Mouse (Mus musculus): Measurements from ENCODE around the gene Lrrc4b. TPM values are rescaled to one million over a fixed set of nuclear protein-coding genes. Genes with fewer than 3 reads are reported as not detected.

Gene Lrrc4b
- polyA plus RNA-seq (2017; shearing (Covaris generic)) = not detected

GRCm38 (mm10) chr7:44428968-44429521, at the start of gene Lrrc4b:
TSS of gene Lrrc4b (plus strand) at chr7:44429018.

GRCm38 (mm10) chr7:44383980-44384715, 44.7 kb upstream of the Lrrc4b start, which contains the start of gene Syt3:
TSS of gene Syt3 (plus strand) at chr7:44384102.

GRCm38 (mm10) chr7:44385720-44386119, 43.1 kb upstream of the Lrrc4b start, which contains the start of gene 1700008O03Rik:
TSS of gene 1700008O03Rik (minus strand) at chr7:44385820.

GRCm38 (mm10) chr7:44465111-44465510, 36.3 kb downstream of the Lrrc4b start, which contains the start of gene Aspdh:
TSS of gene Aspdh (plus strand) at chr7:44465391.

GRCm38 (mm10) chr7:44467811-44468411, 39.1 kb downstream of the Lrrc4b start, which contains the start of gene Josd2:
TSS of gene Josd2 (plus strand) at chr7:44467980.

GRCm38 (mm10) chr7:44495992-44496770, 67.4 kb downstream of the Lrrc4b start, which contains the start of the genes Emc10 and Fam71e1:
TSS of gene Emc10 (minus strand) at chr7:44496529.
TSS of gene Fam71e1 (plus strand) at chr7:44496581.

Other genes starting within 250 kb of the Lrrc4b start
- not detected for gene Klk1b24, start 240.8 kb upstream of the Lrrc4b start, polyA plus RNA-seq (2017; shearing (Covaris generic))
- not detected for gene Klk1b3, start 230.8 kb upstream of the Lrrc4b start, polyA plus RNA-seq (2017; shearing (Covaris generic))
- not detected for gene Klk1b4, start 221.6 kb upstream of the Lrrc4b start, polyA plus RNA-seq (2017; shearing (Covaris generic))
- not detected for gene Klk1b5, start 213.1 kb upstream of the Lrrc4b start, polyA plus RNA-seq (2017; shearing (Covaris generic))
- gene Klk1, start 203.7 kb upstream of the Lrrc4b start, polyA plus RNA-seq (2017; shearing (Covaris generic)) = not detected
- not detected for gene Gm36864, start 192.8 kb upstream of the Lrrc4b start, polyA plus RNA-seq (2017; shearing (Covaris generic))
- gene 1700028J19Rik, start 182.3 kb upstream of the Lrrc4b start, polyA plus RNA-seq (2017; shearing (Covaris generic)) = 0.85 TPM
- gene 2410002F23Rik, start 182.3 kb upstream of the Lrrc4b start, polyA plus RNA-seq (2017; shearing (Covaris generic)) = 192 TPM
- gene Acp4, start 171.6 kb upstream of the Lrrc4b start, polyA plus RNA-seq (2017; shearing (Covaris generic)) = not detected
- not detected for gene Gm15517, start 167.6 kb upstream of the Lrrc4b start, polyA plus RNA-seq (2017; shearing (Covaris generic))
- gene Clec11a, start 122.1 kb upstream of the Lrrc4b start, polyA plus RNA-seq (2017; shearing (Covaris generic)) = 0.12 TPM
- 0.47 TPM for gene Shank1, start 118.8 kb upstream of the Lrrc4b start, polyA plus RNA-seq (2017; shearing (Covaris generic))
- gene Syt3, start 44.9 kb upstream of the Lrrc4b start, polyA plus RNA-seq (2017; shearing (Covaris generic)) = 0.77 TPM
- gene 1700008O03Rik, start 43.2 kb upstream of the Lrrc4b start, polyA plus RNA-seq (2017; shearing (Covaris generic)) = not detected
- not detected for gene Aspdh, start 36.4 kb downstream of the Lrrc4b start, polyA plus RNA-seq (2017; shearing (Covaris generic))
- gene Josd2, start 39.0 kb downstream of the Lrrc4b start, polyA plus RNA-seq (2017; shearing (Covaris generic)) = 71.6 TPM
- 178 TPM for gene Emc10, start 67.5 kb downstream of the Lrrc4b start, polyA plus RNA-seq (2017; shearing (Covaris generic))
- 1.00 TPM for gene Fam71e1, start 67.6 kb downstream of the Lrrc4b start, polyA plus RNA-seq (2017; shearing (Covaris generic))
- not detected for gene Mybpc2, start 95.6 kb downstream of the Lrrc4b start, polyA plus RNA-seq (2017; shearing (Covaris generic))
- 0.17 TPM for gene Spib, start 103.1 kb downstream of the Lrrc4b start, polyA plus RNA-seq (2017; shearing (Covaris generic))
- gene Pold1, start 119.8 kb downstream of the Lrrc4b start, polyA plus RNA-seq (2017; shearing (Covaris generic)) = 42.7 TPM
- gene Nr1h2, start 124.9 kb downstream of the Lrrc4b start, polyA plus RNA-seq (2017; shearing (Covaris generic)) = 201 TPM
- gene Napsa, start 143.4 kb downstream of the Lrrc4b start, polyA plus RNA-seq (2017; shearing (Covaris generic)) = 0.76 TPM
- 0.36 TPM for gene Kcnc3, start 161.6 kb downstream of the Lrrc4b start, polyA plus RNA-seq (2017; shearing (Covaris generic))
- not detected for gene Myh14, start 241.8 kb downstream of the Lrrc4b start, polyA plus RNA-seq (2017; shearing (Covaris generic))

All from effector memory CD4-positive, alpha-beta T cell, adult 5 months (primary cell).